Mouse (Mus musculus): Measurements from ENCODE around the gene Lclat1.
"Not testable (repeated sequence)": the region's sequence is repeated elsewhere in the genome, so short reads cannot be mapped to it uniquely, and the experiment has no call there.

The Lclat1 gene

GRCm38 (mm10) chr17:73237178-73237853, 129.5 kb downstream of the Lclat1 start:
- peak; percentile 88 to 90 for DNase-seq (ENCODE audit: inconsistent age in 2 of 2, low spot score in 1 of 2)

- DNase-seq (ENCODE audit: inconsistent age in 2 of 2, low spot score in 1 of 2) = peak; percentile 75 to 83
Observed at GRCm38 (mm10) chr17:73238501-73238900, 130.7 kb downstream of the Lclat1 start.

GRCm38 (mm10) chr17:73241085-73241848, 133.5 kb downstream of the Lclat1 start:
- peak; percentile 38 to 61 for DNase-seq (ENCODE audit: inconsistent age in 2 of 2, low spot score in 1 of 2)

- DNase-seq (ENCODE audit: inconsistent age in 2 of 2, low spot score in 1 of 2) = peak in 1 of 2 experiments; percentile 49
Observed at GRCm38 (mm10) chr17:73243676-73244075, 135.9 kb downstream of the Lclat1 start.

GRCm38 (mm10) chr17:73244596-73244995, 136.8 kb downstream of the Lclat1 start:
- no peak for DNase-seq (ENCODE audit: inconsistent age in 2 of 2, low spot score in 1 of 2)

DNA sequence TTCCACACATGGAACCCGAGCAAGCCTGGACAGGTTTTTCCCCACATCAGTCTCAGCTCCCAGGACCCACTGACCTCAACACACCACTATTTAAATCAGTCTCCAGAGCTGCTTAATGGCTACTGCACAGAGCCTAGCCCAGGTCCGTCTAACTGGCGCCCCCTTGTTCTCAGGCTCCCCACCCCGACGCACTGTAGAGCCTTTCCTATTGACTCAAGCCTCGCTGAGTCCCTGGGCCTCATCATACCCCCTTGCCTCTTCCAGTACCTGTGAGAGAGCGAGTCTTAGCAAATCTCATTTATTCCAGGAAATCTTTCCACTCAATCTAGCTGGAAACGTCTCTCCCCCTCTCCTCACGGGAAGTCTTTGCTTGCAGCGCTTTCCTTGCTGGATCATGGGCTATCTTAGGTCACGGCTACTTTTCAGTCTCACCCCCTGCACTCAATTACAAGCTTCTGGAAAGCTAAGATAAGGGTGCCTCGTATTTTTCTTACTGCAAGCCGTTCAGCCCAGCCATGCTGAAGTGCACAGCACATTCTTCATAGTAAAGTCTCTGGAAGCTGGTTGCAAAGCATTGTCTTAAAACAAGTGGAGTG, 137.4 kb downstream of the Lclat1 start:
- peak in 1 of 2 experiments; percentile 48 for DNase-seq (ENCODE audit: inconsistent age in 2 of 2, low spot score in 1 of 2)

GRCm38 (mm10) chr17:73246036-73246435, 138.3 kb downstream of the Lclat1 start:
- peak in 1 of 2 experiments; percentile 78 for DNase-seq (ENCODE audit: inconsistent age in 2 of 2, low spot score in 1 of 2)

GRCm38 (mm10) chr17:73246926-73247325, 139.1 kb downstream of the Lclat1 start:
- DNase-seq (ENCODE audit: inconsistent age in 2 of 2, low spot score in 1 of 2) = peak in 1 of 2 experiments; percentile 54

- peak; percentile 45 to 87 for DNase-seq (ENCODE audit: inconsistent age in 2 of 2, low spot score in 1 of 2)
Observed at GRCm38 (mm10) chr17:73247758-73248157, 140.0 kb downstream of the Lclat1 start.

- no peak for DNase-seq (ENCODE audit: inconsistent age in 2 of 2, low spot score in 1 of 2)
Observed at GRCm38 (mm10) chr17:73250488-73251141, 142.8 kb downstream of the Lclat1 start.

GRCm38 (mm10) chr17:73251142-73251502, 143.3 kb downstream of the Lclat1 start:
- peak; percentile 35 to 68 for DNase-seq (ENCODE audit: inconsistent age in 2 of 2, low spot score in 1 of 2)

DNA sequence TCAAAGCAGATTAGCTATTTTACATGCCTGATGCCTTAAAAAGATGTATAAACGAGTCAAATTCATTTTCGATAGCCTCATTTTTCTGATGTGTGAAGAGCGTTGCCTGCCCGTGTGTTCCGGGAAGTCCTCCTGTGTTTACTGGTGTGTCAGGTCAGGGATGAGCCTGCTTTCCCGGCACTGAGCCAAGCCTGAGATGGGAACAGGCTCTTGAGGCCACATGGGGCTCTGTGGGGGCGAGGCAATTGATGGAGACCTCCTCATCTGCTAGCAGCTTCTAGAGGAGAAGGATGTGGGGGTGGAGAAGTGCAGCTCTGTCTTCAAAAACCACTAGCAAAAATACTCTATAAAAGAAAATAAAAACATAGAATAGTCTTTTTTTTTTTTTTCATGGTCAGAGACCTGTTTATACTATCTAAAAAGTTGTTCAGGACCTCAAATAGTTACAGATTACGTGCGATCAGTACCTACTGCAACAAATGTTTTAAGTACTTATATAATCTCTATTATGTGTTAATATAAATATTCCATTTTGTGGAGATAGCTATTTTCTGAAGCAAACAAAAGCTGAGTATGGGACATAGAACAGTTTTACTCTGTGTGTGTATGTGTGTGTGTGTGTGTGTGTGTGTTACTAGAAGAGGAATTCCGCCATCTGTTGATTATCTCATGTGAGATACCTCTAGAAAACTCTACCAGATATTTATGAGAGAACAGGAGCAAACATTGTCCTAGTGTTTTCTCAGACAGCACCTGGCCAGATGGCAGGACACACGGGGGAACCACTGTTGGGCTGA, 144.2 kb downstream of the Lclat1 start:
- DNase-seq (ENCODE audit: inconsistent age in 2 of 2, low spot score in 1 of 2) = peak in 1 of 2 experiments; percentile 48

- DNase-seq (ENCODE audit: inconsistent age in 2 of 2, low spot score in 1 of 2) = no peak
Observed at GRCm38 (mm10) chr17:73253291-73253969, 145.6 kb downstream of the Lclat1 start.

DNA sequence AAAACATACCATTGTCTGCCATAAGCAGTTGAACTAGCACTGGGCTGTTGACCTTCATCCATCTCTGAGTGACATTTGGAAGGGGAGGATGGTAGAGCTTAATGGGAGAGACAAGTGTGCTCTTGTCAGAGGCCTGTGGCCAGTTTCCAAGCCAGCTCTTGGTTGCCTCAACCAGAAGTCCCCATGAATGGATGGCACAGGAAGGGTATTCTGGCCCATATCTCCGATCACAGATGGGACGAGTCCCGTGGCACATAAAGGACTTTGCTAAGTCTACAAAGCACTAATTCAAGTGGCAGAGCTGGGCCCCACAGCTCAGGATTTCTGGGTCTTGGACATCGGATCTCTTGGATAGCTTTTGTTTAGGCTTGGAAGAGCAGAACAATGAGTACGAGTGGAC, 148.0 kb downstream of the Lclat1 start:
- no peak for DNase-seq (ENCODE audit: inconsistent age in 2 of 2, low spot score in 1 of 2)

GRCm38 (mm10) chr17:73258620-73259019, 150.8 kb downstream of the Lclat1 start:
- DNase-seq (ENCODE audit: inconsistent age in 2 of 2, low spot score in 1 of 2) = peak in 1 of 2 experiments; percentile 72

- not testable (repeated sequence) for DNase-seq (ENCODE audit: inconsistent age in 2 of 2, low spot score in 1 of 2)
Observed at GRCm38 (mm10) chr17:73259258-73259657, 151.5 kb downstream of the Lclat1 start.

DNA sequence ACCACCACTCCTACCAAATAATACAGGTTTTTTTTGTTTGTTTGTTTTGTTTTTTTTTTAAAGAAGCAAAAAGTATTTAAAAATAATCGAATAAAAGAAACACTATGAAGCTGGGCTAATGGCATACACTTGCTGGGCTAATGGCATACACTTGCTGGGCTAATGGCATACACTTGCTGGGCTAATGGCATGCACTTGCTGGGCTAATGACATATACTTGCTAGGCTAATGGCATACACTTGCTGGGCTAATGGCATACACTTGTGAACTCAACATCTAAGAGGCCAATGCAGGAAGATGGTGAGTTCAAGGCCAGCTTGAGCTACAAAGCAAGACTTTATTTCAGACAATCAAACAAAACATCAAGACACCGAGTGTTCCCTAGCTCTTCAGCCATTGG, 154.8 kb downstream of the Lclat1 start:
- DNase-seq (ENCODE audit: inconsistent age in 2 of 2, low spot score in 1 of 2) = no peak

- DNase-seq (ENCODE audit: inconsistent age in 2 of 2, low spot score in 1 of 2) = peak; percentile 91 to 93
Observed at GRCm38 (mm10) chr17:73263077-73263501, 155.3 kb downstream of the Lclat1 start.

GRCm38 (mm10) chr17:73270871-73271796, 163.3 kb downstream of the Lclat1 start:
- no peak for DNase-seq (ENCODE audit: inconsistent age in 2 of 2, low spot score in 1 of 2)
